Mouse (Mus musculus) kidney, postnatal 10 days (tissue): ENCODE measurements at regions not wholly inside any gene's neighbourhood (a gene's known extent, or its start where the extent isn't known, plus 50 kb on each side); places are given as distances from the start of the nearest gene placed in this dataset.

Experiments used
- DNase-seq: peaks from one replicate; pipeline ENCODE4 v3.0.0; 2021; ENCODE audit warnings: mixed read lengths

- DNase-seq: no peak
These were observed 108.9 kb downstream of the Qrsl1 start for GRCm38 (mm10) chr10:43792618-43793017.

- no peak for DNase-seq
These were observed 107.0 kb downstream of the Qrsl1 start for GRCm38 (mm10) chr10:43794587-43794986.

- no peak for DNase-seq
These were observed 101.5 kb downstream of the Qrsl1 start for GRCm38 (mm10) chr10:43800077-43800476.

GRCm38 (mm10) chr10:43815291-43815690, 86.3 kb downstream of the Qrsl1 start:
- no peak for DNase-seq

GRCm38 (mm10) chr10:43817522-43818198, 83.9 kb downstream of the Qrsl1 start:
- no peak for DNase-seq

- no peak for DNase-seq
These were observed 82.9 kb downstream of the Qrsl1 start for GRCm38 (mm10) chr10:43818623-43819022.

- DNase-seq: no peak
These were observed 82.1 kb downstream of the Qrsl1 start for GRCm38 (mm10) chr10:43819434-43819833.

- no peak for DNase-seq
These were observed 78.9 kb downstream of the Qrsl1 start for GRCm38 (mm10) chr10:43822615-43823014.

GRCm38 (mm10) chr10:43824009-43824408, 77.5 kb downstream of the Qrsl1 start:
- no peak for DNase-seq
